Mouse (Mus musculus): ENCODE measurements at regions not wholly inside any gene's neighbourhood (a gene's known extent, or its start where the extent isn't known, plus 50 kb on each side); places are given as distances from the start of the nearest gene placed in this dataset.

- no peak for TF ChIP-seq CTCF (IDR thresholded peaks at IDR 0.05; ENCODE audit: low read depth)
- TF ChIP-seq EP300 (IDR thresholded peaks at IDR 0.05; ENCODE audit: low read depth), result no peak
Observed at GRCm38 (mm10) chr4:105996893-105997630, 207.4 kb downstream of the Gm12728 start.

Measured in liver, embryonic 14.5 days (tissue).